Mouse (Mus musculus) lung, postnatal 10 days (tissue): Measurements from ENCODE around the gene Ltb.
"Not testable (repeated sequence)": the region's sequence is repeated elsewhere in the genome, so short reads cannot be mapped to it uniquely, and the experiment has no call there.

ENCODE experiments used
- DNase-seq: peaks from one replicate; pipeline ENCODE4 v3.0.0; 2021

Gene Ltb

DNA sequence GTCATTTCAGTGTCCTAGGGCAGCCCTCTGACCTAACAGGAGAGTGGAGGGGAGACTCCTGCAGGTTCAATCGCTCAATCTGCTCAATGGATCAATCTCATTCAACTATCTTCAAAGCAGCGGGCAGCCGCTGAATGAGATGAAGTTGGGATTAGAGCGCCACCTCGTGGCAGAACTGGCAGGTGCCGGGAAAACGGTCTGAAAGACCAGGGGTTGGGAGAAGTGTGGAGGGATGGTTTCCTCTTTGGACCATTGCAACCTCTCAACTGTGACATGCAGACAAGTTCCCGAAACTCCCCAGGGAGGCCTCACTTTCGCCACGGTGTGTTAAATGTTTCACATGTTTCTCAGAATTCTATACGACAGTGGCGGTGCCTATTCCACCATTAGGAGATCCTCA lies 37.8 kb downstream of the Ltb start:
- DNase-seq = peak; percentile 90

GRCm38 (mm10) chr17:35232659-35233058 lies 38.4 kb downstream of the Ltb start:
- no peak for DNase-seq

- DNase-seq = no peak
Measured at GRCm38 (mm10) chr17:35233114-35233980, 39.1 kb downstream of the Ltb start, which contains the start of gene Atp6v1g2. Gene Atp6v1g2, plus strand, starts transcription at chr17:35233660.

DNA sequence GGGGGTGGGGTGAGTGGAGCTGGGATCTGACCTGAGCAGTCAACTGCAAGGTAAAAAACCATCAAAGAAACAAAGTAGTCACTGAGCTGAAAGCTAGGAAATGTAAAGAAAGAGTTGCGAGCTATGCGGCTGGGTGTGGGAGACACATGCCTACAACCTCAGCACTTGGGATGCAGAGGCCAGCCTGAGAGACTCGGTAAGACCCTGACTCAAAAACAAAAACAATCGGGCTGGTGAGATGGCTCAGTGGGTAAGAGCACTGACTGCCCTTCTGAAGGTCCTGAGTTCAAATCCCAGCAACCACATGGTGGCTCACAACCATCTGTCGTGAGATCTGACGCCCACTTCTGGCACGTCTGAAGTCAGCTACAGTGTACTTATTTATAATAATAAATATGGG lies 39.9 kb downstream of the Ltb start:
- not testable (repeated sequence) for DNase-seq

GRCm38 (mm10) chr17:35234903-35235302 lies 40.7 kb downstream of the Ltb start:
- DNase-seq = peak; percentile 62

DNA sequence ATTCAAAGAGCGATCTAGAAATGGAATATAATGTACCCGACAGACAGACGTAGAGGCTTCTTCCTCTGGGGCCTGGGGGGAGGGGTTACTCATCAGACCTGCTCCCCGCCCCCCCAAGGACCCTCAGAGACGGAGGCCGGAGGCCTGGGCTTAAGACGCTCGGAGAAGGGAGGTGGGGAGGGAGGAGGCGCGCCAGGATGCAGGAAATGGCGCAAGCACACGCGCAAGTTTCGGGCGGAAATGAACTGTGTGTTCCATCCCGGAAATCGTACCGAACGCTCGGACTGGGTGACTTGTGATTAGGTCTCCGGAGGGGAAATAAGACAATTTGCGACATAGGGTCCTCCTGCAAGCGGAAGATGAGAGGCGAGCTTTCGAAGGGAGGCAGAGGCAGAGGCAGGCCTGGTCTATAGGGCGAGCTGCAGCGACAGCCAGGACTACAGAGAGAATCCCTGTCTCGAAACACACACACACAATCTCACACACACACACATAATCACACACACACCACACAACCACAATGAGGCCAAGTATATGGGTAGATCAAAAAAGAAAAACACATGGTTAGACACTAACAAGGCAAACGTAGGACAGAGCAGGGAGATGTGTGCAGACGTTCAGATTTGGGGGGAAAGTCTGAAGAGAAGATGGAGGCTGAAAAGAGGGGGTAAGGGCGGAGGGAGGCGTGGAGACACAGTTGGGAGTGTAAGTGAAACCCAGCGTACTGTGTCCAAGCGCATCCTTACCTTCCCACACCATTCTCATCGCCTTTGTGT lies 41.6 kb downstream of the Ltb start, which contains the start of gene Nfkbil1:
TSS of gene Nfkbil1 (minus strand) at position 179 of the 776 bp plus-strand sequence.
- DNase-seq = peak; percentile 96

DNA sequence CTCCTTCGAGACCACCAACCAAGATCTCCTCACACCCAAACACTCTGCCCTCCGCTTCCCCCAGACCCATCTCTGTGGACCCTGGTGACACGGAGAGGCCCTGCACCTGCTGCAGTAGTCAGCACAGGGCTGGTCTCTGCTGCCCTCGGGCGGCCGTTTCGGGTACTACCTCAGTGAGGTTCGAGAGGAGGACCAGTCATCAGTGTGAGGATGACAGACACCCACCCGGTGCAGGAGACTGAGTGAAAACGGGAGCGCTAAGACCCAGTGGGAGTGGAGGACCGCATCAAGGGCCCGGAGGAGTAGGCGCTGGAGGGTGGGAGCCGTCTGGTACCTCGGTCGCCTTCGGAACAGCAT lies 42.1 kb downstream of the Ltb start:
- DNase-seq = peak; percentile 98

GRCm38 (mm10) chr17:35236996-35237395 lies 42.8 kb downstream of the Ltb start:
- no peak for DNase-seq

GRCm38 (mm10) chr17:35237504-35237903 lies 43.3 kb downstream of the Ltb start:
- no peak for DNase-seq

DNA sequence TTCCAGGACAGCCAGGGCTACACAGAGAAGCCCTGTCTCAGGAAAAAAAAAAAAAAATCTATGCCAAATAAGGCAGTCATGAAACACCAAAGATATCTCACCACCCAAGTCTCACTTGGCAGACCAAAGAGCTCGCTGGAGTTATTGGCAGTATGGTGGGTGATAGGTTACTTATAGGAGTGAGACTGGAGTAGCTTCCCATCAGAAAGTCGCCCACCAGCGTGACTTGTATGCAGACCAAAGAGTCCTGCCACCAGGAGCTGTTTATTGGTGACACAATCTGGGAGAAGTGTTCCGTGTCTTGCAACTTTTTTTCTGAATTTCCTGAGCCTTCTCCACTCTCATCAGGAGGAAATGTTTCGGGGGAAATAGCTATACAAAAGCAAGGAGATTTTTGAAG lies 45.5 kb downstream of the Ltb start:
- DNase-seq = no peak

DNA sequence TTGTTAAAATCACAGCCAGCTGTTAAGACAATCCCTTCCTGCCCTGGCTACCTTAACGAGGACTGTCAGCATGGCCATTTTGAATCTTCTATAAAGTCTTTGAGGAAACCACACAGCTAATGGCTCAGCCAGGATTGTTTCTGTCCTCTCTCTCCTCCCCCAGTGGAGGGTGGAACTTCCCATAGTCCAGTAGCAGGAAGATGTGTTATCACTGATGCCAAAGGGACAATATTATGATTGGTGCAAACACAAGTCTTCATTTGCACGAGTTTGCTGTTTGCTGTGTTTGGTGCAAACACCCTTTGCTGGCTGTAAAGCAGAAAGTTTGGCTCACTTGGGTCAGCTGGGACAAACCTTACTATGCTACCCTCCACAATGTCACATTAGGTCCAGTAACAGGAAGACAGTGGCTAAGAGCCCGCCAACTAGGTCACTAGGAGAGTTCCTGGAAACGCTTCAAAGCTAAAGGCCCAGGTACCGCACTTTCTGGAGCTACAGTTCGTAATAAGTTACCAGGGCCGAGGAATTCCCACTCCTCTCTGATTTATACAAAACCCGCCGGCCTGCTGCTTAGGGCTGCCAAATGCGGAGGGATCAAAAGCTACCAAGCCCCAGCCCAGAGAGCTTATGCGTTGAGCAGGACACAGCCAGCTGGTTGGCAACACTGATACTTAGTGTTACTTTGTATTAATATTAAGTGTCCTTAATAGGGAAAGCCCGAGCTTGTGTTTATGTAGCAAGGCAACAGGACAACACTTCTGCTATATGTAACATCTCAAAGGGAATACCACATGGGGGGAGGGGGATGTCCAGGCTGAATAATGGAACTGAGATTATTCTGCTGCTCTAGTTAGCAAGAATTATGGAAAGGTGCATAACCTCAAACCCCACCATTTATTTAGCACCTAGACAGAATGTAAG lies 46.4 kb downstream of the Ltb start:
- no peak for DNase-seq

- DNase-seq = peak; percentile 96
Measured at GRCm38 (mm10) chr17:35241305-35242014, 47.2 kb downstream of the Ltb start, which contains the start of gene Ddx39b. Gene Ddx39b, plus strand, starts transcription at chr17:35241746.

- peak; percentile 79 for DNase-seq
Measured at GRCm38 (mm10) chr17:35242015-35242941, 48.0 kb downstream of the Ltb start.

GRCm38 (mm10) chr17:35243086-35243485 lies 48.8 kb downstream of the Ltb start:
- peak; percentile 76 for DNase-seq

DNA sequence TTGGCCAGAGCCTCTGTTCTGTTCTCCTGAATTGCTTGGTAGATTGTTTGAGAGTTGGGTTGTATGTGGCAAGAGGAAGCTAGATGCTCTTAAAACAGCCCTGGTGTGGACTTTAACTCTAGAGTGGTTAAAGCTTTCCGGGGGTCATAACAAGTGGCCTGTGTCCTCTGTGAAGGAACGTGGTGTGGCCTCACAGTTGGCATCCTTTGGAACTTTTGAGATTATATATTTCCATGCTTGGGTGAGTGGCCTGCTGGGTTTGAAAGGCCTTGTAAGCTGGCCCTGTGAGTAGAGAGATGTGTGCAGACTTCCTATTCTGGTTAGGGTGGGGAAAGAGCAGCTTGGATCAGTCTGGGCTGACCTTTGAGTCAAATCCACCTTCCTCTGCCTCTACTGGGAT lies 50.8 kb downstream of the Ltb start:
- no peak for DNase-seq
